Mouse (Mus musculus) hindbrain, embryonic 14.5 days (tissue): Measurements from ENCODE around the gene Dip2b. TPM values are rescaled to one million over a fixed set of nuclear protein-coding genes. Genes with fewer than 3 reads are reported as not detected.

Source experiments
- ATAC-seq: fragments of 200-750 bp; cut with Nextera tagmentation; 2 replicates; pipeline ENCODE4 v1.8.0; 2017; ENCODE audit warnings: moderate number of reproducible peaks, mild to moderate bottlenecking, moderate TSS enrichment, moderate library complexity; ENCODE audit not compliant: low FRiP score
- DNase-seq: peaks from one replicate; pipeline ENCODE4 v3.0.0-alpha.2; 2015; ENCODE audit warnings: low spot score
- H3K27ac ChIP-seq: fragments of 300-500 bp; sonication (generic); 2 replicates; pipeline ENCODE4 v1.5.1; 2014; ENCODE audit warnings: mild to moderate bottlenecking, moderate library complexity
- H3K27me3 ChIP-seq: fragments of 300-500 bp; sonication (generic); 2 replicates; pipeline ENCODE4 v1.6.1; 2014; ENCODE audit warnings: mild to moderate bottlenecking, low read length, mixed read lengths; ENCODE audit not compliant: control insufficient read depth, insufficient read depth
- H3K36me3 ChIP-seq: fragments of 300-500 bp; sonication (generic); replicated peaks from 2 replicates; pipeline ENCODE4 v1.6.1; 2014; ENCODE audit not compliant: control insufficient read depth, insufficient read depth
- H3K4me1 ChIP-seq: fragments of 300-500 bp; sonication (generic); replicated peaks from 2 replicates; pipeline ENCODE4 v1.6.1; 2014; ENCODE audit warnings: antibody characterized with exemption, low read length, mixed read lengths; ENCODE audit not compliant: control insufficient read depth, insufficient read depth
- H3K4me2 ChIP-seq: fragments of 300-500 bp; sonication (generic); replicated peaks from 2 replicates; pipeline ENCODE4 v1.6.1; 2014; ENCODE audit warnings: mild to moderate bottlenecking, moderate library complexity
- H3K4me3 ChIP-seq: fragments of 300-500 bp; sonication (generic); replicated peaks from 2 replicates; pipeline ENCODE4 v1.5.1; 2014; ENCODE audit warnings: mild to moderate bottlenecking, low read length
- H3K9ac ChIP-seq: fragments of 300-500 bp; sonication (generic); 2 replicates; pipeline ENCODE4 v1.6.1; 2014
- H3K9me3 ChIP-seq: fragments of 300-500 bp; sonication (generic); 2 replicates; pipeline ENCODE4 v1.6.1; 2016; ENCODE audit warnings: low read length; ENCODE audit not compliant: control insufficient read depth
- WGBS: fragments of 180-500 bp; shearing (Covaris S2); extraction: QIAGEN DNeasy Blood & Tissue Kit; methylation state at CpG from one replicate; pipeline ENCODE4 v1.1.7; 2014; 5-methylcytosine and 5-hydroxymethylcytosine counted together
- polyA plus RNA-seq: library from polyadenylated mRNA; unstranded; fragments of >200 nt; fragmentation: Nextera tagmentation; extraction: Ambion mirVana; gene quantifications from 2 replicates; pipeline ENCODE4 v1.2.1, GENCODE M21; 2014

Gene Dip2b
- polyA plus RNA-seq, 1 experiment from 2014 or later = 27.8 TPM

GRCm38 (mm10) chr15:100168191-100168606, 129.7 kb downstream of the Dip2b start:
- Histone ChIP-seq H3K4me2 (no peak overlapping the region), H3K9me3 (no peaks in the 10 kb centered on the region), H3K4me1 (no peaks in the 10 kb centered on the region), H3K27me3 (no peaks in the 10 kb centered on the region), H3K9ac (no peak overlapping the region; the same call in 1 of the 2 replicates), H3K36me3 (peaks cover 86% of the 10 kb centered on the region), H3K27ac (peak overlapping the region; percentile 67; the same call in 1 of the 2 replicates), H3K4me3 (no peak overlapping the region)
- ATAC-seq (no peak), DNase-seq (no peak)
- WGBS = 90% methylated on average over 8 of the region's 8 CpGs

DNA sequence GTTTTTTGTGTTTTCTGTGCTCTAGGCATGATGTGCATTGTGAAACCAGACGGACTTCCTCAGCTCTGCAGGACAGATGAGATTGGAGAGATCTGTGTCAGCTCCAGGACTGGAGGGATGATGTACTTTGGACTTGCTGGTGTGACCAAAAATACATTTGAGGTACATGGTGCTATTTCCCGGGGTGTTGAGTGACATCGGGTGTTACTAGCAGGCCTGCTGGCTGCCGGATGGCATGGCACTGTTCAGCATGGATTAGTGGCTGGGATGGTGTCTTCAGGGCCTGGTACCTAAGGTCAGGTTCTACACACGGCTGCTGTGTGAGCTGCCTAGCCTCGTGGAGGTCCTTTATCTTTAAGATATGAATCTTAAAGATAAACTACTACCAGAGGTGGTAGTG, 136.7 kb downstream of the Dip2b start:
- peaks cover 92% of the 10 kb centered on the region for H3K36me3 ChIP-seq
- DNase-seq (no peak), ATAC-seq (no peak)
- no peak overlapping the region for H3K4me3 ChIP-seq
- H3K9ac ChIP-seq = no peak overlapping the region
- no peak overlapping the region for H3K27ac ChIP-seq
- H3K27me3 ChIP-seq = no peaks in the 10 kb centered on the region
- H3K9me3 ChIP-seq = no peaks in the 10 kb centered on the region
- H3K4me1 ChIP-seq = no peaks in the 10 kb centered on the region
- 95% methylated on average over 6 of the region's 6 CpGs for WGBS
- H3K4me2 ChIP-seq = no peak overlapping the region

GRCm38 (mm10) chr15:100177167-100177566, 138.7 kb downstream of the Dip2b start:
- DNase-seq (no peak), ATAC-seq (no peak)
- no peak overlapping the region for H3K9ac ChIP-seq
- H3K9me3 ChIP-seq = no peaks in the 10 kb centered on the region
- WGBS = 94% methylated on average over 3 of the region's 3 CpGs
- no peak overlapping the region for H3K4me3 ChIP-seq
- H3K36me3 ChIP-seq = peaks cover 92% of the 10 kb centered on the region
- H3K4me1 ChIP-seq = no peaks in the 10 kb centered on the region
- no peak overlapping the region for H3K27ac ChIP-seq
- H3K4me2 ChIP-seq = no peak overlapping the region
- no peaks in the 10 kb centered on the region for H3K27me3 ChIP-seq

DNA sequence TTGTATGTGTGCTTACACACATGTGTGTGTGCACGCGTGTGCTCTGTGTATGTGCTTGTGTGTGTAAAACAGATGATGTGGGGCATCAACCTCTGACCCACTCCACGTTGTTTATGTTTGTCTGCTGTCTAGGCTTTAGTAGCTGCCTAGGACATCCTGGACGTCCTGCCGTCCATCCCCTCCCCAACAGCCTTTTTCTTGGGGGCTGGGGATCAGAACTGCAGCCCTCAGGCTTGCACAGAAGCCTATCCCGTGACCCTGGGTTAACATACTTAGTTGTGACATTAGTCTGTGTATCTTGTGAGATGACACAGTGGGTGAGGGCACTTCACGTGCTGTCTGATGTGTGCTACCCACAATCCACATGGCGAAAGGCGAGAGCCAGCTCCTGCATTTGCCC, 139.1 kb downstream of the Dip2b start:
- Histone ChIP-seq H3K4me3 (no peak overlapping the region), H3K27me3 (no peaks in the 10 kb centered on the region), H3K36me3 (peaks cover 92% of the 10 kb centered on the region), H3K9me3 (no peaks in the 10 kb centered on the region), H3K4me2 (no peak overlapping the region), H3K4me1 (no peaks in the 10 kb centered on the region), H3K27ac (no peak overlapping the region), H3K9ac (0 out of 2 replicates have a peak overlapping the region, but pooled peaks have one; percentile 10)
- DNase-seq (no peak), ATAC-seq (no peak)
- WGBS = 89% methylated on average over 9 of the region's 9 CpGs

- no peak for DNase-seq
- ATAC-seq = no peak
- H3K4me1 ChIP-seq = no peaks in the 10 kb centered on the region
- H3K9ac ChIP-seq = no peak overlapping the region
- H3K36me3 ChIP-seq = peaks cover 92% of the 10 kb centered on the region
- H3K4me3 ChIP-seq = no peak overlapping the region
- H3K27me3 ChIP-seq = no peaks in the 10 kb centered on the region
- 78% methylated on average over 7 of the region's 7 CpGs for WGBS
- H3K9me3 ChIP-seq = no peaks in the 10 kb centered on the region
- no peak overlapping the region for H3K4me2 ChIP-seq
- no peak overlapping the region for H3K27ac ChIP-seq
Observed at GRCm38 (mm10) chr15:100178487-100178886, 140.0 kb downstream of the Dip2b start.

GRCm38 (mm10) chr15:100179685-100180084, 141.2 kb downstream of the Dip2b start:
- Histone ChIP-seq H3K9me3 (no peaks in the 10 kb centered on the region), H3K4me3 (no peak overlapping the region), H3K4me2 (no peak overlapping the region), H3K27me3 (no peaks in the 10 kb centered on the region), H3K27ac (no peak overlapping the region), H3K9ac (no peak overlapping the region), H3K36me3 (peaks cover 92% of the 10 kb centered on the region), H3K4me1 (no peaks in the 10 kb centered on the region)
- 96% methylated on average over 6 of the region's 6 CpGs for WGBS
- no peak for DNase-seq
- no peak for ATAC-seq

GRCm38 (mm10) chr15:100180221-100180620, 141.8 kb downstream of the Dip2b start:
- no peaks in the 10 kb centered on the region for H3K27me3 ChIP-seq
- 87% methylated on average over 4 of the region's 4 CpGs for WGBS
- no peaks in the 10 kb centered on the region for H3K9me3 ChIP-seq
- no peak for ATAC-seq
- peaks cover 92% of the 10 kb centered on the region for H3K36me3 ChIP-seq
- no peak overlapping the region for H3K4me2 ChIP-seq
- no peak for DNase-seq
- H3K4me1 ChIP-seq = no peaks in the 10 kb centered on the region
- H3K9ac ChIP-seq = no peak overlapping the region
- H3K4me3 ChIP-seq = no peak overlapping the region
- no peak overlapping the region for H3K27ac ChIP-seq

GRCm38 (mm10) chr15:100181841-100182240, 143.4 kb downstream of the Dip2b start:
- H3K4me3 ChIP-seq = no peak overlapping the region
- no peaks in the 10 kb centered on the region for H3K27me3 ChIP-seq
- peaks cover 95% of the 10 kb centered on the region for H3K36me3 ChIP-seq
- DNase-seq (no peak), ATAC-seq (no peak)
- no peak overlapping the region for H3K4me2 ChIP-seq
- WGBS = 89% methylated on average over 10 of the region's 10 CpGs
- no peaks in the 10 kb centered on the region for H3K9me3 ChIP-seq
- H3K9ac ChIP-seq = no peak overlapping the region
- H3K4me1 ChIP-seq = no peaks in the 10 kb centered on the region
- H3K27ac ChIP-seq = no peak overlapping the region

DNA sequence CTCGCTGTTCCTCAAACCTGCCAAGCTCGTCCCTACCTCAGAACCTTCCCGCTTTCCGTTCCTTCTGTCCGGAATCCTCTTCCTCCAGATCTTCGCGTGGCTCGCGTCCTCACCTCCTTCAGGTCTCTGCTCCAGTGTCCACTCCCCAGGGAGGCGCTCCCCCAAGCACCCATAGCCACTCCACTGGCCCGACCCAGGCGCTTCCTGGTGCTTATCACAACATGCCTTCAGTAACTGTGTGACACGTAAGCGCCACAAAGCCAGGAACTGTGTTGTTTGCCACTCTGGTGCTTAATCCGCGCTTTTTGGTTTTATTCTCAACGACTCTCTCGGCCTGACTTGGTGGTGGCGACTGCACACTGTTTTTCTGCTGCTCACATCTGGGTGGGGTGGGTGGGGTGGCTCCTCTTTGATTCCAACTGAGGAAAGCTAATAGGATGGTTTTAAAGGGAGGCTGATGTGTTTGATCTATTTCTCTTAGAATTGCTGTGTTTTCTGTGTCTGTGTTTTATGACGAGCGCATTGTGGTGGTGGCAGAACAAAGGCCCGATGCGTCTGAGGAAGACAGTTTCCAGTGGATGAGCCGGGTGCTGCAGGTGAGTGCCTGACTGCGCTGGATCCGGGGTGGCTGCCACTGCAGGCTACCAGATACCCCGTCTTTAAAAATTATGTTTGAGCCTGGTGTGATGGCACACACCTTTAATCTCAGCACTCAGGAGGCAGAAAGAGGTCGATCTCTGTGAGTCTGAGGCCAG, 144.2 kb downstream of the Dip2b start:
- ATAC-seq = no peak
- no peak overlapping the region for H3K4me3 ChIP-seq
- no peak for DNase-seq
- no peaks in the 10 kb centered on the region for H3K27me3 ChIP-seq
- H3K4me1 ChIP-seq = no peaks in the 10 kb centered on the region
- 92% methylated on average over 28 of the region's 28 CpGs for WGBS
- H3K9ac ChIP-seq = no peak overlapping the region
- H3K27ac ChIP-seq = no peak overlapping the region
- no peak overlapping the region for H3K4me2 ChIP-seq
- peaks cover 95% of the 10 kb centered on the region for H3K36me3 ChIP-seq
- no peaks in the 10 kb centered on the region for H3K9me3 ChIP-seq
